Mouse (Mus musculus): Measurements from ENCODE around the gene Mrm3.

DNA sequence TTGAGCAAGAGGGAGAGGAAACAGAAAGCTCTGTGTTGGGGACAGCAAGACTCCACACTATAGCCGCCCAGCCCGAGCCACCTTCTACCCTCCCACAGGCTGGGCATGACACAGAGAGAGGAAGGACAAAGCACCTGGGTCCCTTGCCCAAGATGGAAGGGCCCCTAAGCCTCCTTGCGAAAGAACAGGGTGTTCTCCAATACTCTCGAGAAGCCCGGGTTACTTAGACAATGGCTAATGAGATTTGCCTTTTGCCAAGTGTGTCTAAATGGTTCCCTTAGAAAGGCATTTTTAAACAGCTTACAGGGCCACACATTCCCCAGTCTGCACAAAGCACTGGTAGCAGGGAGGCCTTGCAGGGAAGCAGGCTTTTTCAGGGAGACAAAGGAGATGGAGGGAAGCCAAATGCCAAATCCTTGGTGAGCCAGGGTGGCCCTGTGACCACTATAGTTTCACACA lies 24.5 kb downstream of the Mrm3 start:
- TF ChIP-seq CTCF (IDR thresholded peaks at IDR 0.05; ENCODE audit: low read depth, low read length), result no peak
- no peak for TF ChIP-seq POLR2A (IDR thresholded peaks at IDR 0.05; ENCODE audit: borderline replicate concordance, low read depth, low read length)

Data from bone marrow macrophage, adult 2 months (primary cell).